Mouse (Mus musculus) erythroblast, embryonic 14.5 days (primary cell): Measurements from ENCODE around the gene Tenm2.

ENCODE experiments used
- GATA1 ChIP-seq: IDR thresholded peaks from 2 replicates; pipeline ENCODE4 v1.6.1; 2012; ENCODE audit warnings: low read length, inconsistent platforms, mixed read lengths
- TAL1 ChIP-seq: IDR thresholded peaks from 3 replicates; pipeline ENCODE4 v1.6.1; 2012; ENCODE audit warnings: low read length, inconsistent platforms, mixed read lengths

- TF ChIP-seq TAL1, result no peak
- TF ChIP-seq GATA1, result no peak
These were observed 344.7 kb downstream of the Tenm2 start for GRCm38 (mm10) chr11:36891106-36891505.
